Mouse (Mus musculus): ENCODE measurements at regions not wholly inside any gene's neighbourhood (a gene's known extent, or its start where the extent isn't known, plus 50 kb on each side); places are given as distances from the start of the nearest gene placed in this dataset.
A peak's percentile ranks its signal among the peaks of the same experiment; 100 is the strongest.

DNA sequence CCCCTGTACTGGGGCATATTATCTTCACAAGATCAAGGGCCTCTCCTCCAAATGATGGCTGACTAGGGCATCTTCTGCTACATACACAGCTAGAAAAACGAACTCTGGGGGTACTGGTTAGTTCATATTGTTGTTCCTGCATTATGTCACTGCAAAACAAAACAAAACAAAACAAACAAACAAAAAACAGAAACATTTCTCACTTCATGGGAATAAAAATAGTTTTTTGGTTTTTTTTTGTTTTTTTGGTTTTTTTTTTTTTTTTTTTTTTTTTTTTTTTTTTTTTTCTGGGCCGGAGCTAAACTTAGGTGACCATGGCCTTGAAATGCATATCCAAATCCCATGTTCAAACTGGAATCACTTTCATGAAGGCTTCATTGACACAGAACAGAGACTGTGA is 1184.4 kb downstream of the Efna5 start:
- no peaks in the 10 kb centered on the region for H3K27me3 ChIP-seq
- no peak overlapping the region for H3K27ac ChIP-seq (replicated peaks)
- H3K36me3 ChIP-seq, result no peaks in the 10 kb centered on the region
- no peak overlapping the region for H3K9ac ChIP-seq (replicated peaks)
- H3K4me1 ChIP-seq, result no peaks in the 10 kb centered on the region
- no peak for ATAC-seq (ENCODE audit: low FRiP score, low read depth)
- 87% methylated on average over 2 of the region's 2 CpGs for WGBS
- H3K9me3 ChIP-seq, result no peaks in the 10 kb centered on the region
- H3K4me2 ChIP-seq (replicated peaks), result no peak overlapping the region
- no peak overlapping the region for H3K4me3 ChIP-seq

DNA sequence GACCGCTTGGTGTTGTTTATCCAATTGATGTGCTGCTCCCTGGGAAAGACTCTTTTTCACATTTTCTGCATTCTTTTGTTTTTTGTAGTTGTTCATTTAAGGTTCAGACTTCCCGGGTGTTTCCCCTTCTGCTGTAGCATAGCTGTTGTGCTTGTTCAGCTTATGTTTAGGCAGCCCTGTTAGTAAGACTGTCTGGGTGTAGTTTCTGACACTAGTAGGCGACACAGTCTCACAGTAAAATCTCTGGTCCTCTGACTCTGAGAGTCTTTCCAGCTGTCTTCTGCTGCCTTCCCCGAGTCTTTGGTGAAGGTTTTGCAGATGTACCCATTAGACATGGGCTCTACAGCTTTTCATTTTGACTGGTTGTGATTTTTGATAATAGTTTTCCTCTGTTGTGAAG is 1194.8 kb downstream of the Efna5 start:
- no peaks in the 10 kb centered on the region for H3K27me3 ChIP-seq
- 72% methylated on average over 4 of the region's 4 CpGs for WGBS

DNA sequence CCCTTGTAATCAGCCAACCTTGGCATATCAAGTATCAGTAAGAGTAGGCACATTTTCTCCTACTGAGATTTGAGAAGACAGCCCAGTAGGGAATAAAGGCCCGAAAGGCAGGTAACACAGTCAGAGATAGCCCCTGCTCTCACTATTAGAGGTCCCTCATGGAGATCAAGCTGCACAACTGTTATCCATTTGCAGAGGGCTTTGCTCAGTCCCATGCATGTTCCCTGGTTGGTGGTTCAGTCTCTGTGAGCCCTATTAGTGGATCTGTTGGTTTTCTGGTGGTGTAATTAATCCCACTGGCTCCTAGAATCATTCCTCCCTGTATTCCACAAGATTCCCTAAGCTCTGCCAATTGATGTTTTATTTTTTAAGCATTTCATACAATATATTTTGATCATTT is 1196.6 kb downstream of the Efna5 start:
- no peak overlapping the region for H3K4me2 ChIP-seq (replicated peaks)
- H3K27ac ChIP-seq (replicated peaks), result no peak overlapping the region
- no peaks in the 10 kb centered on the region for H3K27me3 ChIP-seq
- H3K4me3 ChIP-seq, result no peak overlapping the region
- no peaks in the 10 kb centered on the region for H3K4me1 ChIP-seq
- no peaks in the 10 kb centered on the region for H3K36me3 ChIP-seq
- peak; percentile 19; the same call in 1 of the 2 replicates for ATAC-seq (ENCODE audit: low FRiP score, low read depth)
- no peak overlapping the region for H3K9ac ChIP-seq (replicated peaks)
- WGBS, result 77% methylated on average over 1 of the region's 1 CpGs
- no peaks in the 10 kb centered on the region for H3K9me3 ChIP-seq

More for the DNA sequence above, 1194.8 kb downstream of the Efna5 start:
- H3K4me1 ChIP-seq, result no peaks in the 10 kb centered on the region
- H3K9ac ChIP-seq (replicated peaks), result no peak overlapping the region
- no peak for ATAC-seq (ENCODE audit: low FRiP score, low read depth)
- H3K4me3 ChIP-seq, result no peak overlapping the region
- no peak overlapping the region for H3K4me2 ChIP-seq (replicated peaks)
- no peaks in the 10 kb centered on the region for H3K36me3 ChIP-seq
- H3K9me3 ChIP-seq, result no peaks in the 10 kb centered on the region
- H3K27ac ChIP-seq (replicated peaks), result no peak overlapping the region

DNA sequence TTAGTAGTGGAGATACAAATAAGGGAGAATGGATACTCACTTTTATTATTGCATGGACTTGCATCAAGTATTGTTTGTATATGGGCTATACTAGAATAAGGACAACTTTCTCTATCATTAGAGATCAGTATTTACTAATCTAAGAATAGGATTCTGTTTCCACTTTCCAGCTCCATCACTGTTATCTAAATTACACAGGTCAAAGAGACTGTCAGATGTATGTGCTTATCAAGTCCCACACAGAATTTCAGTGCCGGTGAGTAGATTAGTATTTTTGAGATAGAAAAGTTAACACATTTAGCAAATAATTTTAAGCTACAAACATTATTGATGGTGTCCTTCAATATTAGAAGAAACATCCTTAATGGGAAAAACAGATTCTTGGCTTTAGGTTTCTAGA is 1210.5 kb downstream of the Efna5 start:
- Histone ChIP-seq H3K9ac (replicated peaks) (no peak overlapping the region), H3K27me3 (no peaks in the 10 kb centered on the region), H3K4me2 (replicated peaks) (no peak overlapping the region), H3K36me3 (no peaks in the 10 kb centered on the region), H3K9me3 (no peaks in the 10 kb centered on the region), H3K27ac (replicated peaks) (no peak overlapping the region), H3K4me3 (no peak overlapping the region), H3K4me1 (no peaks in the 10 kb centered on the region)
- WGBS, result 95% methylated on average over 1 of the region's 1 CpGs
- ATAC-seq (ENCODE audit: low FRiP score, low read depth), result no peak

GRCm38 (mm10) chr17:61667428-61667827 is 1213.7 kb downstream of the Efna5 start:
- no peak overlapping the region for H3K27ac ChIP-seq (replicated peaks)
- ATAC-seq (ENCODE audit: low FRiP score, low read depth), result no peak

DNA sequence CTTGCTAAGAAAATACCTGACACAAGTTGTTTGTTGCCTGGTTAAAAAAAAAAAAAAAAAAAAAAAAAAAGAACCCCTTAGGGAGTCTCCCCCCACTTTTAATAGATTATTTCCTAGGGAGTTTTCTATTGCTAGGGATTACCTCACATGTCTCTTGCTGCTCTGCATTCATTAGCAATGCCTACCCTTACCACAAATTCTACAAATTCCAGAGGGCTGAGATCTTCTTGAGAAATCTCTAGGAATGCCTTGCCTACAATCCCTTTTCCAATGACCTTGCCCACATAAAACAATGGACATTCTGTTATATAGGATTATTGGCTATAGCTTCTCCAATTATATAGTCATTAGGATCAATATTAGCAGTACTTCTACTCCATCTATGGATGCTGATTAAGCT is 1216.2 kb downstream of the Efna5 start:
- H3K9ac ChIP-seq (replicated peaks), result no peak overlapping the region
- no peaks in the 10 kb centered on the region for H3K27me3 ChIP-seq
- no peaks in the 10 kb centered on the region for H3K4me1 ChIP-seq

More at GRCm38 (mm10) chr17:61667428-61667827, 1213.7 kb downstream of the Efna5 start:
- Histone ChIP-seq H3K36me3 (no peaks in the 10 kb centered on the region), H3K4me3 (no peak overlapping the region), H3K9ac (replicated peaks) (no peak overlapping the region), H3K27me3 (no peaks in the 10 kb centered on the region), H3K4me2 (replicated peaks) (no peak overlapping the region), H3K9me3 (no peaks in the 10 kb centered on the region), H3K4me1 (no peaks in the 10 kb centered on the region)

DNA sequence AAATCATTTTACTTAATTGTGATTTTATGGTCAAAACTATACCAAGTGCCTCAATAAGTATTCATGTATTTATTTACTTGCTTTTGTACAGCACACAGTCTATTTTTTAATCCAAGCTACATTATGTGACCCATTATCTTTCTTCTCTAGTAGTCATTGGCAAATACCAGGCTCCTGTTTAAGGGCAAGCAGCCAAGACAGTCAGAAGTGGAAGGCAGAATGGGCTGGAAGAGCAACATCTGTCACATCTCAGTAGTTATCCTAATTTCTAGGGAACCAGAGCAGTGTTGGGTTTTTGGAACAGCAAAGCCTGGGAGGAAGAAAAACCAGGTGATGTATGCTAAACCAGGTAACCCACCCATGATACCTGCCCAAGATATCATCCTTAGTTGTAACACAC is 1233.5 kb downstream of the Efna5 start:
- no peak overlapping the region for H3K27ac ChIP-seq (replicated peaks)
- H3K27me3 ChIP-seq, result no peaks in the 10 kb centered on the region
- no peak overlapping the region for H3K4me3 ChIP-seq
- ATAC-seq (ENCODE audit: low FRiP score, low read depth), result no peak
- H3K4me1 ChIP-seq, result no peaks in the 10 kb centered on the region
- no peak overlapping the region for H3K4me2 ChIP-seq (replicated peaks)
- H3K9ac ChIP-seq (replicated peaks), result no peak overlapping the region
- no peaks in the 10 kb centered on the region for H3K9me3 ChIP-seq
- H3K36me3 ChIP-seq, result no peaks in the 10 kb centered on the region

More for the DNA sequence above, 1216.2 kb downstream of the Efna5 start:
- no peak overlapping the region for H3K27ac ChIP-seq (replicated peaks)
- H3K9me3 ChIP-seq, result no peaks in the 10 kb centered on the region
- no peak overlapping the region for H3K4me3 ChIP-seq
- no peaks in the 10 kb centered on the region for H3K36me3 ChIP-seq
- ATAC-seq (ENCODE audit: low FRiP score, low read depth), result no peak
- no peak overlapping the region for H3K4me2 ChIP-seq (replicated peaks)

DNA sequence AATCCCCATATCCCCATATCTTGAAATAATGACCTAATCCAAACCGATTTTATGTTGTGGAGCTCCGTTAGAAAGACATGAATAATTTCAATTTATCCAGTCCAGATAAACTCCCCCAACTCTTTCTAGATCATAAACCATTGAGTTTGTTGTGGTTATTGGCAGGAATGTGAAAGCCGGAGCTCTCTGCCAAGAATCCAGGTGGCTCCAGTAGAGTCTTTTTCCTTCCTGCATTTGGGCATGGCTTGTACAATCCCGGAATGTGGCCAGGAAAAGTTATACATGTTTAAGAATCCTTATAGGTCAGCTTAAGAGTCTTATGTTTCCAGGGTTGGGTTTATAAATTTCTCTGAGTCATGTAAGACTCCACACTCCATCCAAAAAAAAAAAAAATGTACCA is 1272.8 kb downstream of the Efna5 start:
- ATAC-seq (ENCODE audit: low FRiP score, low read depth), result no peak
- no peak overlapping the region for H3K9ac ChIP-seq (replicated peaks)
- H3K4me3 ChIP-seq, result no peak overlapping the region
- H3K4me2 ChIP-seq (replicated peaks), result no peak overlapping the region
- no peaks in the 10 kb centered on the region for H3K36me3 ChIP-seq
- no peaks in the 10 kb centered on the region for H3K4me1 ChIP-seq
- 93% methylated on average over 4 of the region's 4 CpGs for WGBS
- H3K27ac ChIP-seq (replicated peaks), result no peak overlapping the region
- H3K27me3 ChIP-seq, result no peaks in the 10 kb centered on the region
- no peaks in the 10 kb centered on the region for H3K9me3 ChIP-seq

GRCm38 (mm10) chr17:61606729-61607481 is 1274.2 kb downstream of the Efna5 start:
- ATAC-seq (ENCODE audit: low FRiP score, low read depth), result no peak
- Histone ChIP-seq H3K27ac (replicated peaks) (no peak overlapping the region), H3K4me3 (no peak overlapping the region), H3K9me3 (no peaks in the 10 kb centered on the region), H3K4me1 (no peaks in the 10 kb centered on the region), H3K27me3 (no peaks in the 10 kb centered on the region), H3K9ac (replicated peaks) (no peak overlapping the region), H3K36me3 (no peaks in the 10 kb centered on the region), H3K4me2 (replicated peaks) (no peak overlapping the region)
- 81% methylated on average over 14 of the region's 14 CpGs for WGBS

GRCm38 (mm10) chr17:61604246-61604645 is 1276.9 kb downstream of the Efna5 start:
- Histone ChIP-seq H3K9me3 (no peaks in the 10 kb centered on the region), H3K27ac (replicated peaks) (no peak overlapping the region), H3K4me2 (replicated peaks) (no peak overlapping the region), H3K4me3 (no peak overlapping the region), H3K4me1 (no peaks in the 10 kb centered on the region), H3K27me3 (no peaks in the 10 kb centered on the region), H3K36me3 (no peaks in the 10 kb centered on the region), H3K9ac (replicated peaks) (no peak overlapping the region)
- WGBS, result 93% methylated on average over 5 of the region's 5 CpGs
- ATAC-seq (ENCODE audit: low FRiP score, low read depth), result no peak

DNA sequence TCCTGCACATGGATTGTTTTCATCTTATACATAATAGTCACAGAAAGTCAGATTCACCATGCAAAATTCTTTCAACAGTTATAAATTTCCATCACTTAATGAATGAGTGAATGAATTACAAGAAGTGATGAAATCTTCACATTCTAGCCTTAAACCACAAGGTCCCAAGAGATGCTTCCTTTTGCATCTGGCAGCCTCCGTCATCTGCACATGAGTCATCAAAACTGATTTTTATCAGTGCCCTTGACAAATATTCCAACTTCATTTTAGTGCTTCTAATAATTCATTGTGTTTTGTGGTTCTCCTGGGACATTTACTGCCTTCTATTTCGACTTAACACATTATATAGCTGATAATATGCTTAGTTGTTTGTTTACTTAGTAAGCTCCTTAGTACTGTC is 1291.9 kb downstream of the Efna5 start:
- H3K27me3 ChIP-seq, result no peaks in the 10 kb centered on the region
- no peak overlapping the region for H3K9ac ChIP-seq (replicated peaks)
- H3K9me3 ChIP-seq, result no peaks in the 10 kb centered on the region
- ATAC-seq (ENCODE audit: low FRiP score, low read depth), result no peak
- H3K27ac ChIP-seq (replicated peaks), result no peak overlapping the region
- no peaks in the 10 kb centered on the region for H3K36me3 ChIP-seq
- H3K4me3 ChIP-seq, result no peak overlapping the region
- H3K4me2 ChIP-seq (replicated peaks), result no peak overlapping the region
- no peaks in the 10 kb centered on the region for H3K4me1 ChIP-seq
- WGBS, result 79% methylated on average over 2 of the region's 2 CpGs

DNA sequence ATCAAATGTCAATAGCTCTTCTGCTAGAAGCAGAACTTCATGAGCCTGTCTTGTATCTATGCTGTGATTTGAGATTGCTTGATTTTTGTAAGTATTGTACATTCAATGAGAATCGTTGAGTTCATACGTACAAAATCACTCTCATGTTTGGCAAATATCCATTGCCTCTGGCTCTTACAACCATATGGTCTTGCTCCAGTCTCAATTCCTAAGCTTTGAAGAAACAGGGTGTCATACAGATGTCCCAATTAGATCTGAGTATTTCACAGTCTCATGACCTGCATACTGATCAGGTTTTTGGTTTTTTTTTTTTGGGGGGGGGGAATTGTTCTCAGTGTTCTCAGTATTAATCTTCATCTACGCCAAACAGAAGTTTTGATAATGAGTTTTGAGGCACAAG is 1302.2 kb downstream of the Efna5 start:
- no peak for ATAC-seq (ENCODE audit: low FRiP score, low read depth)
- WGBS, result 89% methylated on average over 3 of the region's 3 CpGs

DNA sequence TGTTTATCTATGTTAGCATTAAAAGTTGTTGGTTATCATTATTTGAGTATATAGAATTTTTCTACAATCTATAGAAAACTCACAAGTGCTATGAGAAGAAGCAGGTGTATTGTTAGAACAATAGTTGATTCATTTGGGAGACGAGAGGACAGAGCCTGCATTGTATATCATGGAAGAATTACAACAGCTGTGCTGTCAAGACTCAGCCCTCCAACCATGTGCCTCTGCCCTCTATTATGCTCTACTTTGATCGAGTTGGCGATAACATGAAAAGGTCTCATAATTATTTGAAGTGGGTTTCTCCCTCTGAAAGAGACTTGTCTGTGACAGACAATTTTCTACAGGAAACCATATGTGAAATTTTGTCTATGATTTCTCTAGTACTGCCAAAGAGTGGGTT is 1310.2 kb downstream of the Efna5 start:
- Histone ChIP-seq H3K27me3 (no peaks in the 10 kb centered on the region), H3K36me3 (no peaks in the 10 kb centered on the region), H3K4me2 (replicated peaks) (no peak overlapping the region), H3K9me3 (no peaks in the 10 kb centered on the region), H3K4me3 (no peak overlapping the region), H3K4me1 (no peaks in the 10 kb centered on the region), H3K9ac (replicated peaks) (no peak overlapping the region), H3K27ac (replicated peaks) (no peak overlapping the region)
- no peak for ATAC-seq (ENCODE audit: low FRiP score, low read depth)
- 64% methylated on average over 3 of the region's 3 CpGs for WGBS

More for the DNA sequence above, 1302.2 kb downstream of the Efna5 start:
- no peak overlapping the region for H3K4me3 ChIP-seq
- H3K36me3 ChIP-seq, result no peaks in the 10 kb centered on the region
- H3K27ac ChIP-seq (replicated peaks), result no peak overlapping the region
- H3K4me2 ChIP-seq (replicated peaks), result no peak overlapping the region
- H3K9ac ChIP-seq (replicated peaks), result no peak overlapping the region
- H3K27me3 ChIP-seq, result no peaks in the 10 kb centered on the region
- H3K4me1 ChIP-seq, result no peaks in the 10 kb centered on the region
- H3K9me3 ChIP-seq, result no peaks in the 10 kb centered on the region

Measured in midbrain, embryonic 12.5 days (tissue).